Mouse (Mus musculus): ENCODE measurements around the gene Gphb5. TPM values are rescaled to one million over a fixed set of nuclear protein-coding genes. Genes with fewer than 3 reads are reported as not detected.

Gene Gphb5
- not detected in 2 replicates for polyA plus RNA-seq (2015; fragmentation: Nextera tagmentation; extraction: Ambion mirVana)

- WGBS = 84% methylated on average over 4 of the region's 4 CpGs
- no peak within 1 kb of the TSS for H3K9ac ChIP-seq
Measured at GRCm38 (mm10) chr12:75416681-75417080, at the start of gene Gphb5. TSS of gene Gphb5 (minus strand) at chr12:75416781.

GRCm38 (mm10) chr12:75466206-75466605 lies 49.6 kb upstream of the Gphb5 start:
- peaks cover 33% of the 10 kb centered on the region for H3K36me3 ChIP-seq
- no peak for ATAC-seq (replicated peaks; ENCODE audit: insufficient number of reproducible peaks, insufficient read depth, low FRiP score, low read depth)
- 90% methylated on average over 7 of the region's 7 CpGs for WGBS

More at GRCm38 (mm10) chr12:75416681-75417080, at the start of gene Gphb5:
- no peaks in the 10 kb centered on the region for H3K4me1 ChIP-seq (replicated peaks)
- ATAC-seq (replicated peaks; ENCODE audit: insufficient number of reproducible peaks, insufficient read depth, low FRiP score, low read depth) = no peak
- no peaks in the 10 kb centered on the region for H3K36me3 ChIP-seq
- no peaks in the 10 kb centered on the region for H3K27me3 ChIP-seq
- H3K4me2 ChIP-seq = no peak within 1 kb of the TSS
- H3K9me3 ChIP-seq (replicated peaks) = no peaks in the 10 kb centered on the region
- H3K27ac ChIP-seq = no peak within 1 kb of the TSS
- H3K4me3 ChIP-seq = no peak within 1 kb of the TSS

GRCm38 (mm10) chr12:75464016-75464769 lies 47.6 kb upstream of the Gphb5 start:
- Histone ChIP-seq H3K4me2 (no peak overlapping the region), H3K9me3 (replicated peaks) (no peaks in the 10 kb centered on the region), H3K27ac (no peak overlapping the region), H3K36me3 (peaks cover 45% of the 10 kb centered on the region), H3K4me1 (replicated peaks) (peaks cover 8% of the 10 kb centered on the region), H3K27me3 (no peaks in the 10 kb centered on the region), H3K9ac (no peak overlapping the region), H3K4me3 (no peak overlapping the region)
- no peak for ATAC-seq (replicated peaks; ENCODE audit: insufficient number of reproducible peaks, insufficient read depth, low FRiP score, low read depth)
- WGBS = 79% methylated on average over 9 of the region's 9 CpGs

More at GRCm38 (mm10) chr12:75466206-75466605, 49.6 kb upstream of the Gphb5 start:
- Histone ChIP-seq H3K27ac (no peak overlapping the region), H3K27me3 (no peaks in the 10 kb centered on the region), H3K9me3 (replicated peaks) (no peaks in the 10 kb centered on the region), H3K4me1 (replicated peaks) (peaks cover 5% of the 10 kb centered on the region), H3K4me2 (no peak overlapping the region), H3K9ac (no peak overlapping the region), H3K4me3 (no peak overlapping the region)

- Histone ChIP-seq H3K27me3 (no peaks in the 10 kb centered on the region), H3K4me1 (replicated peaks) (peaks cover 8% of the 10 kb centered on the region), H3K9ac (no peak overlapping the region), H3K9me3 (replicated peaks) (no peaks in the 10 kb centered on the region), H3K4me2 (no peak overlapping the region), H3K27ac (peak overlapping the region; percentile 24; the same call in 1 of the 2 replicates), H3K36me3 (peaks cover 35% of the 10 kb centered on the region), H3K4me3 (no peak overlapping the region)
- no peak for ATAC-seq (replicated peaks; ENCODE audit: insufficient number of reproducible peaks, insufficient read depth, low FRiP score, low read depth)
- WGBS = 71% methylated on average over 5 of the region's 5 CpGs
Measured at GRCm38 (mm10) chr12:75460561-75460960, 44.0 kb upstream of the Gphb5 start.

- no peaks in the 10 kb centered on the region for H3K27me3 ChIP-seq
- H3K27ac ChIP-seq = no peak overlapping the region
- H3K4me3 ChIP-seq = no peak overlapping the region
- H3K4me2 ChIP-seq = no peak overlapping the region
- peaks cover 34% of the 10 kb centered on the region for H3K36me3 ChIP-seq
- no peak for ATAC-seq (replicated peaks; ENCODE audit: insufficient number of reproducible peaks, insufficient read depth, low FRiP score, low read depth)
- 83% methylated on average over 5 of the region's 5 CpGs for WGBS
- peaks cover 8% of the 10 kb centered on the region for H3K4me1 ChIP-seq (replicated peaks)
- no peaks in the 10 kb centered on the region for H3K9me3 ChIP-seq (replicated peaks)
- no peak overlapping the region for H3K9ac ChIP-seq
Measured at GRCm38 (mm10) chr12:75459656-75460055, 43.1 kb upstream of the Gphb5 start.

GRCm38 (mm10) chr12:75453441-75453840 lies 36.9 kb upstream of the Gphb5 start:
- H3K4me3 ChIP-seq = no peak overlapping the region
- no peak overlapping the region for H3K9ac ChIP-seq
- 93% methylated on average over 6 of the region's 6 CpGs for WGBS
- H3K27ac ChIP-seq = no peak overlapping the region
- H3K9me3 ChIP-seq (replicated peaks) = no peaks in the 10 kb centered on the region
- H3K4me1 ChIP-seq (replicated peaks) = no peaks in the 10 kb centered on the region
- H3K36me3 ChIP-seq = peaks cover 30% of the 10 kb centered on the region
- no peak overlapping the region for H3K4me2 ChIP-seq
- no peaks in the 10 kb centered on the region for H3K27me3 ChIP-seq
- ATAC-seq (replicated peaks; ENCODE audit: insufficient number of reproducible peaks, insufficient read depth, low FRiP score, low read depth) = no peak

GRCm38 (mm10) chr12:75453027-75453426 lies 36.4 kb upstream of the Gphb5 start:
- Histone ChIP-seq H3K4me1 (replicated peaks) (no peaks in the 10 kb centered on the region), H3K4me3 (no peak overlapping the region), H3K9me3 (replicated peaks) (no peaks in the 10 kb centered on the region), H3K9ac (no peak overlapping the region), H3K27me3 (no peaks in the 10 kb centered on the region), H3K4me2 (no peak overlapping the region), H3K27ac (no peak overlapping the region), H3K36me3 (peaks cover 27% of the 10 kb centered on the region)
- 77% methylated on average over 4 of the region's 4 CpGs for WGBS
- no peak for ATAC-seq (replicated peaks; ENCODE audit: insufficient number of reproducible peaks, insufficient read depth, low FRiP score, low read depth)

- 85% methylated on average over 8 of the region's 8 CpGs for WGBS
- no peak overlapping the region for H3K4me3 ChIP-seq
- H3K27me3 ChIP-seq = no peaks in the 10 kb centered on the region
- no peak overlapping the region for H3K4me2 ChIP-seq
- no peaks in the 10 kb centered on the region for H3K9me3 ChIP-seq (replicated peaks)
- no peak overlapping the region for H3K9ac ChIP-seq
- no peaks in the 10 kb centered on the region for H3K4me1 ChIP-seq (replicated peaks)
- H3K36me3 ChIP-seq = peaks cover 27% of the 10 kb centered on the region
- no peak for ATAC-seq (replicated peaks; ENCODE audit: insufficient number of reproducible peaks, insufficient read depth, low FRiP score, low read depth)
- H3K27ac ChIP-seq = no peak overlapping the region
Measured at GRCm38 (mm10) chr12:75450592-75450991, 34.0 kb upstream of the Gphb5 start.

- 76% methylated on average over 14 of the region's 14 CpGs for WGBS
- Histone ChIP-seq H3K27ac (no peak overlapping the region), H3K36me3 (peaks cover 27% of the 10 kb centered on the region), H3K4me1 (replicated peaks) (no peaks in the 10 kb centered on the region), H3K4me2 (no peak overlapping the region), H3K9me3 (replicated peaks) (no peaks in the 10 kb centered on the region), H3K4me3 (no peak overlapping the region), H3K9ac (no peak overlapping the region), H3K27me3 (no peaks in the 10 kb centered on the region)
- ATAC-seq (replicated peaks; ENCODE audit: insufficient number of reproducible peaks, insufficient read depth, low FRiP score, low read depth) = no peak
Measured at GRCm38 (mm10) chr12:75450011-75450410, 33.4 kb upstream of the Gphb5 start.

GRCm38 (mm10) chr12:75449475-75449966 lies 32.9 kb upstream of the Gphb5 start:
- 54% methylated on average over 6 of the region's 6 CpGs for WGBS
- ATAC-seq (replicated peaks; ENCODE audit: insufficient number of reproducible peaks, insufficient read depth, low FRiP score, low read depth) = no peak
- H3K27ac ChIP-seq = no peak overlapping the region

GRCm38 (mm10) chr12:75448921-75449320 lies 32.3 kb upstream of the Gphb5 start:
- Histone ChIP-seq H3K27me3 (no peaks in the 10 kb centered on the region), H3K4me3 (no peak overlapping the region), H3K4me1 (replicated peaks) (peaks cover 6% of the 10 kb centered on the region), H3K36me3 (peaks cover 22% of the 10 kb centered on the region), H3K27ac (no peak overlapping the region), H3K9ac (no peak overlapping the region), H3K9me3 (replicated peaks) (no peaks in the 10 kb centered on the region), H3K4me2 (no peak overlapping the region)
- no peak for ATAC-seq (replicated peaks; ENCODE audit: insufficient number of reproducible peaks, insufficient read depth, low FRiP score, low read depth)
- WGBS = 59% methylated on average over 5 of the region's 5 CpGs

More at GRCm38 (mm10) chr12:75449475-75449966, 32.9 kb upstream of the Gphb5 start:
- H3K27me3 ChIP-seq = no peaks in the 10 kb centered on the region
- no peak overlapping the region for H3K4me3 ChIP-seq
- no peak overlapping the region for H3K9ac ChIP-seq
- H3K4me1 ChIP-seq (replicated peaks) = peaks cover under 1% of the 10 kb centered on the region; the same call in 1 of the 2 replicates
- H3K9me3 ChIP-seq (replicated peaks) = no peaks in the 10 kb centered on the region
- H3K4me2 ChIP-seq = no peak overlapping the region
- peaks cover 23% of the 10 kb centered on the region for H3K36me3 ChIP-seq

- Histone ChIP-seq H3K27ac (no peak overlapping the region), H3K36me3 (no peaks in the 10 kb centered on the region), H3K4me3 (no peak overlapping the region), H3K9ac (no peak overlapping the region), H3K4me2 (no peak overlapping the region), H3K4me1 (replicated peaks) (peaks cover 9% of the 10 kb centered on the region), H3K9me3 (replicated peaks) (no peaks in the 10 kb centered on the region), H3K27me3 (no peaks in the 10 kb centered on the region)
- ATAC-seq (replicated peaks; ENCODE audit: insufficient number of reproducible peaks, insufficient read depth, low FRiP score, low read depth) = no peak
- WGBS = 76% methylated on average over 7 of the region's 7 CpGs
Measured at GRCm38 (mm10) chr12:75446245-75446644, 29.7 kb upstream of the Gphb5 start.
